ENCODE assay signal across 22 mouse cellular contexts in the genomic region with DNA sequence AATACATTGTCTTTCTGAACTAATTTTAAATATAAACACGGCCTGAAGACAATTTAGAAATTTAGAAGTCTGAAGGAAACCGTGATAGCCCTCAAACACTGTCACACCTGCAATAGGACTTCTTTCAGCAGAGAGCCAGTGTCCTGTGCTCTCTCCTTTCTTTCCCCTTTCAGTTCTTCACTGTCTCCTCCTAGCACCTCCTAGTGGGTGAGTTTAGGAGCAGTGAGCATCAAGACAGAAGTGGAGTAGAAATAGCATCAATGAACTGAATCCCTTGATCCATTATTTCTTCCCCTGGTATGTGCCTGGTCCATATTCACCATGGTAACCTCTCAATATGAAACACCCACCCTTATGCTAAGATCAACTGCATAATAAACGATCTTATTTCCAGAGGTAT. TPM values are rescaled to one million over a fixed set of nuclear protein-coding genes. Genes with fewer than 3 reads are reported as not detected.
"Had no signal": no experiment of that assay in that cellular context is flagged by ENCODE, and none has a peak within 500 bp of the region (broad histone marks: within the 10 kb centered on the region; RNA-seq: fewer than 3 reads in every experiment).

No protein-coding gene starts in this region.

- H3K4me3 ChIP-seq: limb, embryonic 12.5 days; megakaryocyte, embryonic 14.5 days; midbrain, embryonic 15.5 days; neural tube, embryonic 12.5 days had no signal

- H3K4me1 ChIP-seq: limb, embryonic 12.5 days; midbrain, embryonic 15.5 days; neural tube, embryonic 12.5 days had no signal

- H3K9ac ChIP-seq: limb, embryonic 12.5 days; liver, embryonic 14.5 days; midbrain, embryonic 15.5 days; neural tube, embryonic 12.5 days had no signal

- ATAC-seq: lung, postnatal 0 days; midbrain, embryonic 15.5 days had no signal

- H3K4me2 ChIP-seq: limb, embryonic 12.5 days; midbrain, embryonic 11.5 days; midbrain, embryonic 15.5 days; neural tube, embryonic 12.5 days had no signal

- H3K27me3 ChIP-seq: limb, embryonic 12.5 days; megakaryocyte, embryonic 14.5 days; midbrain, embryonic 15.5 days; neural tube, embryonic 12.5 days had no signal

- H3K9me3 ChIP-seq: limb, embryonic 12.5 days; megakaryocyte, embryonic 14.5 days; midbrain, embryonic 15.5 days; neural tube, embryonic 12.5 days had no signal

- H3K27ac ChIP-seq: limb, embryonic 12.5 days; liver, embryonic 14.5 days; midbrain, embryonic 15.5 days; neural tube, embryonic 12.5 days had no signal

- DNase-seq: kidney, adult 18-20 months; kidney, postnatal 10 days; kidney, postnatal 4 days; layer of hippocampus, postnatal 36 days; liver; lung, adult 2 months; lung, postnatal 4 days; thymus, postnatal 4 days had no signal

- H3K36me3 ChIP-seq: limb, embryonic 12.5 days; midbrain, embryonic 15.5 days; neural tube, embryonic 12.5 days had no signal

RNA-seq across cellular contexts. Expression of a gene that starts 7.5 kb away (rescaled TPM):
- total RNA-seq: layer of hippocampus, adult 8-10 months; layer of hippocampus, postnatal 36 days; left cerebral cortex, adult 8-10 months; left cerebral cortex, postnatal 36 days; monocyte, adult 5-6 weeks; neutrophil, adult 5-6 weeks had no signal
- polyA plus RNA-seq: kidney, embryonic 14.5 days; limb, embryonic 12.5 days; liver, embryonic 14.5 days; lung, adult 2 months; lung, postnatal 0 days; midbrain, embryonic 11.5 days; midbrain, embryonic 15.5 days; neural tube, embryonic 12.5 days; stomach, embryonic 14.5 days had no signal
